Mouse (Mus musculus): ENCODE data around the gene C1qtnf1. TPM values are rescaled to one million over a fixed set of nuclear protein-coding genes. Genes with fewer than 3 reads are reported as not detected.

Gene C1qtnf1
- polyA plus RNA-seq, 1 experiment = 1.8 TPM

GRCm38 (mm10) chr11:118436471-118436935, 8.5 kb downstream of the C1qtnf1 start:
- no peaks in the 10 kb centered on the region for H3K4me1 ChIP-seq (ENCODE audit: control insufficient read depth, insufficient read depth, low read length)
- H3K4me3 ChIP-seq (replicated peaks; ENCODE audit: control insufficient read depth, low read depth, low read length) = no peak overlapping the region
- H3K27ac ChIP-seq (ENCODE audit: control insufficient read depth, insufficient read depth, low read depth, low read length, poor library complexity) = no peak overlapping the region
- TF ChIP-seq POLR2A (IDR thresholded peaks at IDR 0.05; ENCODE audit: borderline replicate concordance, control insufficient read depth, low read depth, low read length) (no peak), CTCF (IDR thresholded peaks at IDR 0.05; ENCODE audit: control insufficient read depth, insufficient read depth, low read length) (no peak)
- WGBS = 47% methylated on average over 6 of the region's 6 CpGs

GRCm38 (mm10) chr11:118438665-118439414, 10.8 kb downstream of the C1qtnf1 start:
- no peaks in the 10 kb centered on the region for H3K4me1 ChIP-seq (ENCODE audit: control insufficient read depth, insufficient read depth, low read length)
- H3K27ac ChIP-seq (ENCODE audit: control insufficient read depth, insufficient read depth, low read depth, low read length, poor library complexity) = no peak overlapping the region
- WGBS = 70% methylated on average over 11 of the region's 11 CpGs
- no peak for TF ChIP-seq CTCF (IDR thresholded peaks at IDR 0.05; ENCODE audit: control insufficient read depth, insufficient read depth, low read length)
- no peak for TF ChIP-seq POLR2A (IDR thresholded peaks at IDR 0.05; ENCODE audit: borderline replicate concordance, control insufficient read depth, low read depth, low read length)
- no peak overlapping the region for H3K4me3 ChIP-seq (replicated peaks; ENCODE audit: control insufficient read depth, low read depth, low read length)

GRCm38 (mm10) chr11:118442691-118443090, 14.7 kb downstream of the C1qtnf1 start:
- Histone ChIP-seq H3K4me3 (replicated peaks; ENCODE audit: control insufficient read depth, low read depth, low read length) (no peak overlapping the region), H3K27ac (ENCODE audit: control insufficient read depth, insufficient read depth, low read depth, low read length, poor library complexity) (no peak overlapping the region), H3K4me1 (ENCODE audit: control insufficient read depth, insufficient read depth, low read length) (no peaks in the 10 kb centered on the region)
- TF ChIP-seq POLR2A (IDR thresholded peaks at IDR 0.05; ENCODE audit: borderline replicate concordance, control insufficient read depth, low read depth, low read length) = no peak
- TF ChIP-seq CTCF (IDR thresholded peaks at IDR 0.05; ENCODE audit: control insufficient read depth, insufficient read depth, low read length) = no peak
- WGBS = 83% methylated on average over 13 of the region's 13 CpGs

GRCm38 (mm10) chr11:118443201-118443970, 15.4 kb downstream of the C1qtnf1 start:
- H3K4me1 ChIP-seq (ENCODE audit: control insufficient read depth, insufficient read depth, low read length) = no peaks in the 10 kb centered on the region
- 35% methylated on average over 11 of the region's 11 CpGs for WGBS
- no peak overlapping the region for H3K27ac ChIP-seq (ENCODE audit: control insufficient read depth, insufficient read depth, low read depth, low read length, poor library complexity)
- no peak overlapping the region for H3K4me3 ChIP-seq (replicated peaks; ENCODE audit: control insufficient read depth, low read depth, low read length)
- TF ChIP-seq POLR2A (IDR thresholded peaks at IDR 0.05; ENCODE audit: borderline replicate concordance, control insufficient read depth, low read depth, low read length) (no peak), CTCF (IDR thresholded peaks at IDR 0.05; ENCODE audit: control insufficient read depth, insufficient read depth, low read length) (peak; percentile 81)

- no peak overlapping the region for H3K4me3 ChIP-seq (replicated peaks; ENCODE audit: control insufficient read depth, low read depth, low read length)
- TF ChIP-seq POLR2A (IDR thresholded peaks at IDR 0.05; ENCODE audit: borderline replicate concordance, control insufficient read depth, low read depth, low read length) (no peak), CTCF (IDR thresholded peaks at IDR 0.05; ENCODE audit: control insufficient read depth, insufficient read depth, low read length) (peak; percentile 98)
- H3K27ac ChIP-seq (ENCODE audit: control insufficient read depth, insufficient read depth, low read depth, low read length, poor library complexity) = no peak overlapping the region
- WGBS = 11% methylated on average over 3 of the region's 3 CpGs
- no peaks in the 10 kb centered on the region for H3K4me1 ChIP-seq (ENCODE audit: control insufficient read depth, insufficient read depth, low read length)
Observed at GRCm38 (mm10) chr11:118445843-118446242, 17.8 kb downstream of the C1qtnf1 start.

- no peak overlapping the region for H3K27ac ChIP-seq (ENCODE audit: control insufficient read depth, insufficient read depth, low read depth, low read length, poor library complexity)
- WGBS = 81% methylated on average over 4 of the region's 4 CpGs
- no peak overlapping the region for H3K4me3 ChIP-seq (replicated peaks; ENCODE audit: control insufficient read depth, low read depth, low read length)
- no peaks in the 10 kb centered on the region for H3K4me1 ChIP-seq (ENCODE audit: control insufficient read depth, insufficient read depth, low read length)
- TF ChIP-seq CTCF (IDR thresholded peaks at IDR 0.05; ENCODE audit: control insufficient read depth, insufficient read depth, low read length) = no peak
- TF ChIP-seq POLR2A (IDR thresholded peaks at IDR 0.05; ENCODE audit: borderline replicate concordance, control insufficient read depth, low read depth, low read length) = no peak
Observed at GRCm38 (mm10) chr11:118447346-118447745, 19.3 kb downstream of the C1qtnf1 start.

- WGBS = 79% methylated on average over 8 of the region's 8 CpGs
- H3K4me3 ChIP-seq (replicated peaks; ENCODE audit: control insufficient read depth, low read depth, low read length) = no peak overlapping the region
- no peaks in the 10 kb centered on the region for H3K4me1 ChIP-seq (ENCODE audit: control insufficient read depth, insufficient read depth, low read length)
- no peak overlapping the region for H3K27ac ChIP-seq (ENCODE audit: control insufficient read depth, insufficient read depth, low read depth, low read length, poor library complexity)
- TF ChIP-seq CTCF (IDR thresholded peaks at IDR 0.05; ENCODE audit: control insufficient read depth, insufficient read depth, low read length) (no peak), POLR2A (IDR thresholded peaks at IDR 0.05; ENCODE audit: borderline replicate concordance, control insufficient read depth, low read depth, low read length) (no peak)
Observed at GRCm38 (mm10) chr11:118448385-118448784, 20.4 kb downstream of the C1qtnf1 start.

- no peak for TF ChIP-seq CTCF (IDR thresholded peaks at IDR 0.05; ENCODE audit: control insufficient read depth, insufficient read depth, low read length)
- TF ChIP-seq POLR2A (IDR thresholded peaks at IDR 0.05; ENCODE audit: borderline replicate concordance, control insufficient read depth, low read depth, low read length) = no peak
- WGBS = 76% methylated on average over 6 of the region's 6 CpGs
- Histone ChIP-seq H3K4me3 (replicated peaks; ENCODE audit: control insufficient read depth, low read depth, low read length) (no peak overlapping the region), H3K4me1 (ENCODE audit: control insufficient read depth, insufficient read depth, low read length) (no peaks in the 10 kb centered on the region), H3K27ac (ENCODE audit: control insufficient read depth, insufficient read depth, low read depth, low read length, poor library complexity) (no peak overlapping the region)
Observed at GRCm38 (mm10) chr11:118451211-118451610, 23.2 kb downstream of the C1qtnf1 start.

All from bone marrow, adult 2 months (tissue).